Mouse (Mus musculus) limb, embryonic 12.5 days (tissue): Measurements from ENCODE around the gene Hsd17b1. TPM values are rescaled to one million over a fixed set of nuclear protein-coding genes. Genes with fewer than 3 reads are reported as not detected.

Experiments
- ATAC-seq: fragments of 200-750 bp; cut with Nextera tagmentation; 2 replicates; pipeline ENCODE4 v1.8.0; 2017; ENCODE audit warnings: low read depth, moderate TSS enrichment; ENCODE audit not compliant: insufficient number of reproducible peaks, insufficient read depth, low FRiP score, low TSS enrichment
- H3K27ac ChIP-seq: fragments of 300-500 bp; sonication (generic); 2 replicates; pipeline ENCODE4 v1.5.1; 2016; ENCODE audit warnings: mild to moderate bottlenecking, moderate library complexity
- H3K27me3 ChIP-seq: fragments of 300-500 bp; sonication (generic); 2 replicates; pipeline ENCODE4 v1.6.1; 2016; ENCODE audit warnings: mild to moderate bottlenecking, moderate library complexity
- H3K36me3 ChIP-seq: fragments of 300-500 bp; sonication (generic); 2 replicates; pipeline ENCODE4 v1.6.1; 2016; ENCODE audit warnings: mild to moderate bottlenecking, moderate library complexity
- H3K4me1 ChIP-seq: fragments of 300-500 bp; sonication (generic); replicated peaks from 2 replicates; pipeline ENCODE4 v1.6.1; 2016
- H3K4me2 ChIP-seq: fragments of 300-500 bp; sonication (generic); 2 replicates; pipeline ENCODE4 v1.6.1; 2016; ENCODE audit warnings: mild to moderate bottlenecking, moderate library complexity
- H3K4me3 ChIP-seq: fragments of 300-500 bp; sonication (generic); replicated peaks from 2 replicates; pipeline ENCODE4 v1.5.1; 2016; ENCODE audit warnings: mild to moderate bottlenecking
- H3K9ac ChIP-seq: fragments of 300-500 bp; sonication (generic); replicated peaks from 2 replicates; pipeline ENCODE4 v1.6.1; 2016; ENCODE audit warnings: mild to moderate bottlenecking, moderate library complexity
- H3K9me3 ChIP-seq: fragments of 300-500 bp; sonication (generic); 2 replicates; pipeline ENCODE4 v1.6.1; 2016; ENCODE audit warnings: mild to moderate bottlenecking, moderate library complexity
- WGBS: fragments of 180-500 bp; shearing (Covaris S2); methylation state at CpG from one replicate; pipeline ENCODE4 v1.1.7; 2016; 5-methylcytosine and 5-hydroxymethylcytosine counted together
- polyA plus RNA-seq: library from polyadenylated mRNA; unstranded; fragments of >200 nt; fragmentation: Nextera tagmentation; extraction: Ambion mirVana; gene quantifications from 2 replicates; pipeline ENCODE4 v1.2.1, GENCODE M21; 2016

The Hsd17b1 gene
- polyA plus RNA-seq, 1 experiment from 2014 or later = not detected

DNA sequence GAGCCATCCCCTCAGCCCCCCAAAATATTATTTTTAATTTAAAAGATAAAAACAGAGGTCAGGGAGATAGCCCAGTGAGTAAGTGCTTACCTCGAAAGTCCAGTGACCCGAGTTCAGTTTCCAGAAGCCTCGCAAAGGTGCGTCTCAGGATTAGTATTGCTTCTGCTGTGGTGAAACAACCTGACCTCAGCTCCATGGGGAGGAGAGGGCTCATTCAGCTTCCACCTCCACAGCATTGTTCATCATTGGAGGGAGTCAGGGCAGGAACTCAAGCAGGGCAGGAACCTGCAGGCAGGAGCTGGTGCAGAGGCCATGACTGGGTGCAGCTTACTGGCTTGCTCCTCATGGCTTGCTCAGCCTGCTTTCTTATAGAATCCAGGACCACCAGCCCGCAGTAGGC is 17.2 kb upstream of the Hsd17b1 start:
- H3K36me3 ChIP-seq = peaks cover 54% of the 10 kb centered on the region
- H3K4me2 ChIP-seq = no peak overlapping the region
- no peaks in the 10 kb centered on the region for H3K9me3 ChIP-seq
- H3K9ac ChIP-seq = no peak overlapping the region
- no peak for ATAC-seq
- no peaks in the 10 kb centered on the region for H3K27me3 ChIP-seq
- WGBS = 84% methylated on average over 5 of the region's 5 CpGs
- peaks cover 19% of the 10 kb centered on the region for H3K4me1 ChIP-seq
- H3K27ac ChIP-seq = no peak overlapping the region
- no peak overlapping the region for H3K4me3 ChIP-seq

DNA sequence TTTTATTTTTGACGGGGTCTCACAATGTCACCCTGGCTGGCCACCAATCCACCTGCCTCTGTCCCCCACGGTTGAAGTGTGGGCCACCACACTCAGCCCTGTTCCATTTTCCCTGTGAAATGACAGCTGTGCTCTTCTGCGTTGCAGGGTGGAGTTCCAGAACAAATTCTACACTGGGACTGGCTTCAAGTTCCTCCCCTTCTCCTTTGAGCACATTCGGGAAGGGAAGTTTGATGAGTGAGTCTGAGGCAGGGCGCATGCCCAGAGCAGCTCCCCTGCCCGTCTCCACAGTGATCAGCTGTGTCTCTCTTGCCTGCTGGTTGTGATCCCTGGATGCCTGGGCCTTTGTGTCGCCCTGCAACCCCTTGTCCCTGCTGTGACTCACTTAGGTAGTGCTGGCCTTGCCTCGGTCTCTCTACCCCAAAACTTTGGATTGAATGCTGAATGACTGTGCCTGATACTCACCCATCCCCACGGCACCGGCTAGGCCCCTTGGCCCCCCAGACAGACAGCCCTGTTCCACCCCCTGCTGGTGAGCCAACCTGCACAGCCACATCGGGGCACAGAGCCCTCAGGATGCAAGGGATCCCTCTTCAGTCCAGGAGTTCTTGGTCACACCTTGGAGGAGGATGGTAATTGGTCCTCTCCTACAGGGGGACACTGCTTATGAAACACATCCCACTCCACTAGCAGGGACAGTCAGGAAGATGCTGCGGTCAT is 15.9 kb upstream of the Hsd17b1 start:
- ATAC-seq = no peak
- no peak overlapping the region for H3K9ac ChIP-seq
- peaks cover 19% of the 10 kb centered on the region for H3K4me1 ChIP-seq
- H3K4me3 ChIP-seq = no peak overlapping the region
- no peak overlapping the region for H3K4me2 ChIP-seq
- WGBS = 80% methylated on average over 12 of the region's 12 CpGs
- H3K9me3 ChIP-seq = no peaks in the 10 kb centered on the region
- H3K27ac ChIP-seq = no peak overlapping the region
- H3K36me3 ChIP-seq = peaks cover 46% of the 10 kb centered on the region
- H3K27me3 ChIP-seq = no peaks in the 10 kb centered on the region

DNA sequence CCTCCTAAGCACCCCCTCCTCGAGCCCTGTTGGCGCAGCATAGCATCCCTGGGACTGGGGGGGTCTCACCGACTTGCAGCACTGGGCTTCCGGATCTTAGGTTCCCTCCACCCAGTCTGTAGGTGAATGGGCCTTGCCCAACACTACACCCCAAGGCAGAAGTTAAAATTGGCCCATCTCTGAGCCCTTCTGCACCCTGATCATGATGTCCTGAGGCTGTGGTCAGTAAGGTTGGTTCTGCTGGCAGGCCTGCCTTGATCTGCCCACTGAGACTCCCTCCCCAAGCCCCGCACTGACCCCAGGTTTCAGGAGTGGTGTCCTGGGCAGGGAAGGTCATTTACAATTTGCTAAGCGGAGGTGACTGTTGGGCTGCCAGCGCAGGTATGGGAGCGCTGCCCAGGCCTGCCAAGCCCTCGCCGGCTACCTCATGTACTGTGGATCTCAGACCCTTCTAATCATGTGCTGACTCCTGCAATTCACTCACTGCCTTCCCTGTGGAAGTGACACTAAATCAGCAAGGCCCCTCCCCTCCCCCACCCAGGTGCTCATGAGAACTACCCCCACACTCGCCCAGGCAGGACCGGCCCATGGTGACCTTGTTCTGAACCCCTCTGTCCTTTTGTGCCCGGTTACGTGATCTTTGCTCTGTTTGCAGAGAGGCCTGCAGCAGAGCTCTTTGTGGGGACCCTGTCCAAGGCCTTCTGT is 15.1 kb upstream of the Hsd17b1 start:
- Histone ChIP-seq H3K36me3 (peaks cover 46% of the 10 kb centered on the region), H3K9ac (no peak overlapping the region), H3K4me2 (no peak overlapping the region; the same call in 1 of the 2 replicates), H3K4me1 (peaks cover 19% of the 10 kb centered on the region), H3K27ac (peak overlapping the region; percentile 90), H3K9me3 (no peaks in the 10 kb centered on the region), H3K27me3 (0 out of 2 replicates have a peak, but pooled peaks cover 2% of the 10 kb centered on the region), H3K4me3 (no peak overlapping the region)
- ATAC-seq = no peak
- WGBS = 63% methylated on average over 14 of the region's 14 CpGs

DNA sequence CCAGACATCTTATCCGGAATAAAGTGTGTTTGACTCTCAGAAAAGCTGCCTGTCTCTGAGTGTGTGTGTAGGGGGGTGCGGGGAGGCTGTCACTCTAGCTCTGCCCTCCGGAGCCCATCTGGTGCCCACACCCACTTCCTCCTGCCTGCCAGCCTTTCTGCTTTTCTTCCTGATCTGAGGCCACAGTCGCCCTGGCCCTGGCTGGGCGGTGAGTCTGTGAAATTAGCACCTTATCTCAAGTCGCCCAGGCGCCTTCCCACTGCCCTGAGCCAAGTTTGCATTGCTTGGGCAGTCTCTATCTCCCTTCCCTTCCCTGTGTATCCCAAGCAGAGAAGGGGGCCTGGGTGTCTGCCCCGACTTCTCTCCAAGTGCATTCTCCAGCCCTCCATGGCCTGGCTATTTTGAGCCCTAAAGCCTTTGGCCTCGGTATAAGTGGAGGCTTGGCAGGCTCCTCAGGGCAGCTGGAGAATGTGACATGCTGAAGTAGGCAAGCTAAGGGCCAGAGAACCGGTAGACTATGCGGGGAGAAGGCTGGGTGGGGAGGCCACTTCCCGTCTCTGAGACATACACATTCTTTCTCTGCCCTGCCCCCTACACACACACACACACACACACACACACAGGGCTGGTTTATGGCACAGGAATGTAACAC is 14.4 kb upstream of the Hsd17b1 start:
- WGBS = 30% methylated on average over 12 of the region's 12 CpGs
- H3K4me2 ChIP-seq = no peak overlapping the region
- H3K9ac ChIP-seq = no peak overlapping the region; the same call in 1 of the 2 replicates
- H3K36me3 ChIP-seq = peaks cover 43% of the 10 kb centered on the region
- H3K4me3 ChIP-seq = no peak overlapping the region
- H3K4me1 ChIP-seq = peaks cover 19% of the 10 kb centered on the region
- H3K27me3 ChIP-seq = peaks cover 6% of the 10 kb centered on the region; the same call in 1 of the 2 replicates
- no peaks in the 10 kb centered on the region for H3K9me3 ChIP-seq
- peak overlapping the region; percentile 90 for H3K27ac ChIP-seq
- no peak for ATAC-seq

DNA sequence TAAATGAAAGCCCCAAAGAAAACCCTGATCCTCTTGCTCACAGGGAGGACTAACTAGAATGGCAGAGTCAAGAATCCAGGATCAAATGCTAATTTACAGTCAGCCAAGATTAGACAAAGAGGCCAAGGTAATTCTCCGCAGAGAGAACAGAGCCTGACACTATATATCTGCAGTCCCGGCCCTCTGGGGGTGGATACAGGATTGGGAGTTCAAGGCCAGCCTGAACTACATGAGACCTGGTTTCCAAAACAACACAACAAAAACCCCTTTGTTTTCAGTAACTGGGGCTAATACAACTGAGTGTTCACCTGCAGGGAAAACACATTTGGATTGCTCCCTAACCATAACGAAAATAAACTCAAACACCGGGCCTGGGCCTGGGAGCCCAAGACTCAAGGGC is 13.7 kb upstream of the Hsd17b1 start:
- H3K36me3 ChIP-seq = peaks cover 37% of the 10 kb centered on the region
- no peak overlapping the region for H3K4me3 ChIP-seq
- peaks cover 12% of the 10 kb centered on the region for H3K27me3 ChIP-seq
- peak overlapping the region; percentile 90 for H3K27ac ChIP-seq
- H3K4me2 ChIP-seq = no peak overlapping the region
- no peak for ATAC-seq
- H3K4me1 ChIP-seq = peaks cover 22% of the 10 kb centered on the region
- WGBS = 79% methylated on average over 4 of the region's 4 CpGs
- H3K9ac ChIP-seq = no peak overlapping the region
- H3K9me3 ChIP-seq = no peaks in the 10 kb centered on the region

DNA sequence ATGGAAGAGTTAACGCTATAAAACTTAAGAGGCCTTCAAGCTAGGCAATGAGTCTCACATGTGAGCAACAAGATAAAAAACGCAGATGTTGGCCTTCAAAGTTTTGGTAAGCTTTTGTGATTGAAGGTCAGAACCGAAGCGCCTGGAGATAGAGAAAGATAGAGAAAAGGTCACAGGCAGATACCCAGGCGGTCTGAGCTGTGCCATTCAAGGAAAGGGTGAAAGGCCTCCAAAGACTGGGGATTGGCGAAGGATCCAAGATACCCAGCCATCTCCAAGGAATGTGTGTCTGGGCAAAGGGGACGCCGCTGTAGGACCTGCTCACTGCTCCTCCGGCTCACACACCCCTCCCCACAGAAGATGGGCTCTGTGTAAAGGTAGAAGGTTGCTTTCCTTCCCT is 13.2 kb upstream of the Hsd17b1 start:
- H3K27me3 ChIP-seq = peaks cover 12% of the 10 kb centered on the region
- H3K9ac ChIP-seq = no peak overlapping the region
- WGBS = 95% methylated on average over 9 of the region's 9 CpGs
- H3K36me3 ChIP-seq = peaks cover 31% of the 10 kb centered on the region
- H3K9me3 ChIP-seq = no peaks in the 10 kb centered on the region
- H3K4me3 ChIP-seq = no peak overlapping the region
- H3K27ac ChIP-seq = no peak overlapping the region
- ATAC-seq = no peak
- peaks cover 23% of the 10 kb centered on the region for H3K4me1 ChIP-seq
- no peak overlapping the region for H3K4me2 ChIP-seq

DNA sequence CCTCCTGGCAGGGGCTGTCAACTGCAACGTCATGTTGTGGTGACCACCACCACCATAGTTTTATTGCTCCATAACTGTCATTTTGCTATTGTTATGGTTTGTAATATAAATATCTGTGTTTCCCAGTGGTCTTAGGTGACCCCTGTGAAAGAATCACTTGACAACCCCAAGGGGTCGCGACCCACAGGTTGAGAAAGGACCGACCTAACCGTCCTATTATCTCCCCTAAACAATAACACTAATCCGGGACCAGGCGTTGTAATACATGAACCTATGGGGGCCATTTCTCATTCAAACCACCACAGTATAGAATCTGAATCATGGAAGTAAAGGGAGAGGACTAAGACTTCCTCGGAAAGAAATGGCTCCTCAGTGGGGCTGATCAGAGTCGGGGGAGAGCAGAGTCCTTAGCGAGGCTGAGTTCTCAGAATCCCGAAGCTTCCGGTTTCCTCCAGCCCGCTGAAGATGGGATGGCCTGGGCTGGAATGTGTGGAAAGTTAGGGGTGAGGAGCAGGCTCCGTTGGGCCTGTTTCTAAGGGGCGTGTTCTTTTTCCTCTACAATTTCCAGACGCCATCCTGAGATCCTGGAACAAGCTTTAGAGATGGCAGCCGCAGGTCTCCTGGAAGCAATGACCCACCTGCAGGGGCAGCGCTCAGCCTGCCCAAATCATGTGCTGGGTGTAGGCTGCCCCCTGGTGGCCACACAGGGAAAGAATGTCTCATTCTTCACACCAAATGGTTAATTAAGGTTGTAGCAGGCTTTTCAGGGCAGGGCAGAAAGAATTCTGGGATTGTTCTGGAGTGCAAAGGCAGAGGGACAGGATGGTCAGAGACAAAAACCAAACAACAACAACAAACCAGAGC is 11.4 kb upstream of the Hsd17b1 start:
- ATAC-seq = peak; percentile 22; the same call in 1 of the 2 replicates

DNA sequence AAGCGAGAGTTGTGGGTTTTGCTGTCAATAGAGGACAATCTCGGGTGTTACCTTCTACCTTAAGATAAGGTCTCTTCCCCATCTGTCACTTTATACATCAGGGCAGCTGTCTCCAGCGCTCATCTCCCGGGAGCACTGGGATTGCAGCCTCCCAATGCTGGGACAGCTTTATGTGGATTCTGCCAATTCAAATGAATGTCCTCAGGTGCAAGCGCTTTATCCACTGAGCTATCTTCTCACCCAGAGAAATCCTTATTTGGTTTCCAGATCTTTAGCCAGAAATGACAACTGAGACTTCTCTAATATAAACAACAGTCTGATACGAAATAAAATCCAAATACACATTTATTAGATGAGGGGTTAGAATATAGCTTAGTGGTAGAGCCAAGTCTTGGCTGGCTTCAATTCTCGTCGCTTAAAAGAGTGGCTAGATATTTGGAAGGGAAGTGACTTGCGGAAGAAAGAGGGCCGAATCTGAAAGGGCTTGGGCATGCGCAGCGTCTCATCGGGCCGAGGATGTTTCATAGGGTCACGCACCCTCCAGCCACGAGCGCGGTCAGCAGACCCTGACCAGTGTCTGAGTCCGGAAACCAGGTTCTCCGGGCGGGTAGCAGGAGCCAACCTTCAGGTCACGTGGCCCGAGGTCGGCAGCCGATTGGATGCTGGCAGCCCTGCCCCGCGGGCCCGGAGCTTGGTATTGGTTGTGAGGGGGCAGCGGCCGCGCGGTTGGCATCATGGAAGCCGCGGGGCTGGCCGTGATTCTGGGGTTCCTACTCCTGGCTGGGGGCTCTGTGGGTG is 8.6 kb upstream of the Hsd17b1 start, which contains the start of gene Naglu:
Gene Naglu (plus strand): TSS at position 622 of the 798 bp plus-strand sequence.
- peaks cover 39% of the 10 kb centered on the region for H3K27me3 ChIP-seq
- 5% methylated on average over 35 of the region's 35 CpGs for WGBS

More for the DNA sequence above, 11.4 kb upstream of the Hsd17b1 start:
- Histone ChIP-seq H3K4me3 (peak overlapping the region; percentile 20; the same call in 1 of the 2 replicates), H3K27ac (no peak overlapping the region), H3K36me3 (peaks cover 17% of the 10 kb centered on the region), H3K27me3 (peaks cover 25% of the 10 kb centered on the region), H3K4me2 (peak overlapping the region; percentile 52), H3K9me3 (no peaks in the 10 kb centered on the region), H3K4me1 (peaks cover 33% of the 10 kb centered on the region), H3K9ac (peak overlapping the region; percentile 23; the same call in 1 of the 2 replicates)
- 26% methylated on average over 18 of the region's 18 CpGs for WGBS

DNA sequence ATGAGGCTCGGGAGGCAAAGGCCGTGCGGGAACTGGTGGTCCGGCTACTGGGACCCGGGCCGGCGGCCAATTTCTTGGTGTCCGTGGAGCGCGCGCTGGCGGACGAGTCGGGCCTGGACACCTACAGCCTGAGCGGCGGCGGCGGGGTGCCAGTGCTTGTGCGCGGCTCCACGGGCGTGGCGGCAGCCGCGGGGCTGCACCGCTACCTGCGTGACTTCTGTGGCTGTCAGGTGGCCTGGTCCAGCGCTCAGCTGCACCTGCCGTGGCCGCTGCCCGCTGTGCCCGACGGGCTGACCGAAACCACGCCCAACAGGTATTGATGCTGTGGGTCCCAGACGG is 8.1 kb upstream of the Hsd17b1 start:
- ATAC-seq = peak; percentile 64; the same call in 1 of the 2 replicates
- no peaks in the 10 kb centered on the region for H3K36me3 ChIP-seq
- peak overlapping the region; percentile 99 for H3K4me2 ChIP-seq
- peak overlapping the region; percentile 79 for H3K9ac ChIP-seq
- under 1% methylated on average over 31 of the region's 36 CpGs for WGBS
- H3K9me3 ChIP-seq = no peaks in the 10 kb centered on the region
- peak overlapping the region; percentile 77 for H3K4me3 ChIP-seq
- H3K27ac ChIP-seq = no peak overlapping the region
- H3K27me3 ChIP-seq = peaks cover 39% of the 10 kb centered on the region
- H3K4me1 ChIP-seq = peaks cover 14% of the 10 kb centered on the region

More for the DNA sequence above, 8.6 kb upstream of the Hsd17b1 start, which contains the start of gene Naglu:
- H3K27ac ChIP-seq = no peak within 1 kb of the TSS
- H3K4me3 ChIP-seq = peak within 1 kb of the TSS; percentile 77
- peak; percentile 62; the same call in 1 of the 2 replicates for ATAC-seq
- no peaks in the 10 kb centered on the region for H3K36me3 ChIP-seq
- peak within 1 kb of the TSS; percentile 99 for H3K4me2 ChIP-seq
- peak within 1 kb of the TSS; percentile 79 for H3K9ac ChIP-seq
- peaks cover 14% of the 10 kb centered on the region for H3K4me1 ChIP-seq
- no peaks in the 10 kb centered on the region for H3K9me3 ChIP-seq

DNA sequence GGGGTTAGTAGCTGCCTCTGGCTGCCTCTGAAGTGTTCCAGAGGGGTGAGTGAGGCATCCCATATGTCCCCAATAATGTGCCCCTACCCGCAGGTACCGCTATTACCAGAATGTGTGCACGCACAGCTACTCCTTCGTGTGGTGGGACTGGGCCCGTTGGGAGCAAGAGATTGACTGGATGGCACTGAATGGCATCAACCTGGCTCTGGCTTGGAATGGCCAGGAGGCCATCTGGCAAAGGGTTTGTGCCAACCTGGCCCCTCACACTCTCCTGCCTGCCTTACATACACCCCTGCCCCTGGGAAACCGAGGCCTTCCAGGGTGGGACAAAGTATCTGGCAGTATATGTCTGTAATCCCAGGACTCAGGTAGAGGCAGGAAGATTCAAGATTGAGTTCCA is 7.2 kb upstream of the Hsd17b1 start:
- Histone ChIP-seq H3K27me3 (peaks cover 41% of the 10 kb centered on the region), H3K9me3 (no peaks in the 10 kb centered on the region), H3K4me1 (peaks cover 14% of the 10 kb centered on the region), H3K36me3 (no peaks in the 10 kb centered on the region), H3K4me3 (peak overlapping the region; percentile 77), H3K4me2 (peak overlapping the region; percentile 99), H3K27ac (no peak overlapping the region), H3K9ac (no peak overlapping the region)
- 80% methylated on average over 6 of the region's 6 CpGs for WGBS
- ATAC-seq = no peak
